Mouse (Mus musculus) induced T-regulatory cell, adult 2 months (primary cell): ENCODE results near the gene Prlr.

Source experiments
- DNase-seq: peaks from one replicate; pipeline ENCODE4 v3.0.0-alpha.2; 2012; ENCODE audit warnings: low read depth

Prlr gene

GRCm38 (mm10) chr15:10177083-10177482 is at the start of gene Prlr:
Gene Prlr, plus strand, starts transcription at chr15:10177238.
- no peak for DNase-seq

DNA sequence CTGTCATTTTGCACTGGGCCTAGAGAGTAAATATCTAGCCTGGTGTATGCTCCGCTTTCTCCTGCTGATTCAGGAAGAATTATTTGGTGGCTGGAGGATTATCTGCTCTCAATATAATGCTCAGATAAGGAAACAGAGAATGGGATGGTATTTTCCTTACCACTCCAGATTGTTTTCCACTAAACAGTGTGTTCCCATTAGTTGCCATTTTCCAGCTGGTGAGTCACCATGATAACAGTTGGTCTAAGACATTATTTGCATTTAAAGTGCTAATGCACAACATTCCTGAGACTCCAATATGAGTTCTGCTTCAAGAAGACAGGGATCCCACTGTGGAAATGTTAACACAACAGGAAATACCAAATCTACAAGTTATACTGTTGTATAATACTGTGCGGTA is 43.3 kb upstream of the Prlr start:
- DNase-seq: no peak

DNA sequence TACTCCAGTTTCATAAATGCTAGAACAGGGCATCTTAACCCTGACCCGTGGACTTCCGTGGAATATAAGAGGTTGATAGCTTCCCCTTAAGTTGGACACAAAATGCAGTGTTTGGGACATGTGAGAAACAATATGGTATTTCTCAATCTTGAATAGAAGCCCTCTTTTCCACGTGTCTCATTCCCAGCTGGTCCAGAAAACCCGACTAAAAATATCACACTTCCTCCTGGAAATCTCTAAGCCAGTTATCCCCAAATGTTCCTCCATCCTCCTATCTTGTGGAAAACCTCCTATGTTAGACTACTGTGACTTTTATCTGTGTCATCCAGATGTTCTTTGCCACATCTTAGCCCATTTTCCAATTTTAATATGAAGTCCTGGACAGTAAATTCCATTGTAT is 42.1 kb upstream of the Prlr start:
- DNase-seq: no peak

- DNase-seq: peak; percentile 4
Observed at GRCm38 (mm10) chr15:10144520-10144919, 32.5 kb upstream of the Prlr start.

GRCm38 (mm10) chr15:10148196-10148595 is 28.8 kb upstream of the Prlr start:
- no peak for DNase-seq

GRCm38 (mm10) chr15:10160663-10161062 is 16.4 kb upstream of the Prlr start:
- no peak for DNase-seq

- DNase-seq: no peak
Observed at GRCm38 (mm10) chr15:10175078-10175477, 2.0 kb upstream of the Prlr start.

GRCm38 (mm10) chr15:10175656-10176055 is 1.4 kb upstream of the Prlr start:
- no peak for DNase-seq

GRCm38 (mm10) chr15:10177519-10178130 is 587 bp downstream of the Prlr start:
- peak; percentile 1 for DNase-seq

- DNase-seq: no peak
Observed at GRCm38 (mm10) chr15:10178131-10178566, 1.1 kb downstream of the Prlr start.

DNA sequence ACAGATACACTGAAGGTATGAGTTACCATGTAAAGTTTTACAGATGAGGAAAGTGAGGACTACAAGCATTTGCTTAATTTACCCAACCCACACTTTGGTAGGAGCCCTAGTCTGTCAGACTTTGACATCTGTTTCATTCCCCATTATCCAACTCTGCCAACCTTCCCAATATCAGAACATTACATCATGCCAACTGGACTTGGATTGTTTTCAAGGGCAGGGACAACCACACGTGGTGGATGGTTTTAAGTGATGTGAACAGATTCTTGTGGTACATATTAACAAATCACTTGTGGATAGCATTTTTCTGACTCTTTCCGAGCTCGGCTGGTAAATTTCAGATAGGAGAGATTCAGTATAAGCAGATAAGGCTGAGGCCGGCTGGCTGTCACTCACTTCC is 3.7 kb downstream of the Prlr start:
- DNase-seq: no peak

DNA sequence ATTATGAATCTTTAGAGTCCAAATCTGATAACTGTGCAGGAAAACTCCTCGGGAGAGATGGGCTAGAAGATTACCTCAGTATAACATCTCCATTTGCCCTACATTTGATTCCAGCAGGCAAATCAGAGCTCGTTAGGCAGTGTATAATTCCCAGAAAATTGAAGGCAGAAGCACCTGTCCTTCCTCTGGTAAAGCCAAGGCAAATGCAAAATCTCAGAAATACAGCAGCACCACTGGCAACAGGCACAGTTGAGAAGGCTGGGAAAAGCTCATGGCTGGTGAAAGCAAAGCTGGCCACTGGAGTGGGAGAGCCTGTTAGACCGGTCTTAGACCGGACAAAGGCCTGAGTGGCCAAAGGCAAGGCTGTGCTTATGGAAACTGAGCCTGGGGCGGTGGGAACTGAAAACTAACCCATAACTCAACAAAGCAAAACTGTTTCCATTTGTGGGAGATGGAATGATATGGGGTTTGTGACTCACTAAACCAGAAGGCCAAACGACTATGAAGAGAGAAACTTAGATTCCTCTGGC is 15.1 kb downstream of the Prlr start:
- DNase-seq: no peak

DNA sequence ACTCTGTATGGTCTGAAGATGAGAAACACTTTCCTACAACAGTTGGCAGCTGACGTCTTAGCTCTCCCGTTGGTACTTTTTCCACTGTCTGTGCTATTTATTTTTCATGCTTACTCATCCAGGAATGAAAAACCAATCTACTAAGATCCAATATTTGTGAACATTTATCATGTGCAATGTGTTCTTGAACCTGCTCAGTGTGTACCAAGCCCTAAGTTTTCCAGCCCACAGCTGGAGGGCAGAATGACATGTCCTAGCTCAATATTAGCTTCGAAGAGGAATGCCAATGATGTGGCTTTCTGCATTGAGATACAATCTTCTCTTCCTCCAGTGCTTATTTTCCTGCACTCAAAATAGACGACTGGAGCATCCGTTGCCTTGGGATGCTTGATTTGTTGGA is 24.0 kb downstream of the Prlr start:
- no peak for DNase-seq

DNA sequence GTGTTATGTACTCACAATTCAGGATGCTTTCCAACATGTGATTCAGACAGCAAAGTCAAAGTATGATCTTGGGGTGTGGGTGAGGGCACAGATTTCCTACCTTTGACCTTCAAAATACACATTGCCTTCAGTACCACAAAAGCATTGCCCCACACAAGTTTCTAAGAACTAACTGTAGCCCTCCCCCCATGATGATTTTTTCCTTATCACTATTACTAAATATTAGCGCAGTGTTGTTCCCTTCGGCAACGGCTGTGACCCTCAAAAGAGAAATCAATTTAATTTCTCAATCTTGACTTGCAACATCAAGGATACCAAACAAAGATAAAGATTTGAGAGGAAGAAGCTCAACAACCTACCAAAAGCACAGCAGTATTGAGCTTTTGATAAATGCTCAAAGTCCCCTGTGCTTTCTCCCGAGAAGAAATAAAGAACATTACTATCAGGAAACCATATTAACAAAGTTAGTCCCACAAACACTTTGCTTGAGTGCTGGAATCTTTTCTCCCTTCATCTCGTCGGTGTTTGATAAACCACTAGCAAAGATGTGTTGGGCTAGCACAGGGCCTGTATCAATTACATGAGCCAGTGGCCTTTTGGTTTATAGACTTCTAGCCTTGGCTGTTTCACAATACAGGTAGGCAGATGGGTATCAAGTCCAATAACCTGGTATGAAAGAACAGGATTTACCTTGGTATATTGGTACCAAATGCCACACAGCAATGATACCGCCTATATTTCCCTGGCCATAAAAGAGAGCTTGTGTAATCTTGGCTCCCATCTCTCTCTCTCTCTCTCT is 25.7 kb downstream of the Prlr start:
- no peak for DNase-seq

GRCm38 (mm10) chr15:10210261-10210770 is 33.3 kb downstream of the Prlr start:
- DNase-seq: no peak

- DNase-seq: no peak
Observed at GRCm38 (mm10) chr15:10211992-10212391, 35.0 kb downstream of the Prlr start.

GRCm38 (mm10) chr15:10213213-10213612 is 36.2 kb downstream of the Prlr start:
- no peak for DNase-seq

DNA sequence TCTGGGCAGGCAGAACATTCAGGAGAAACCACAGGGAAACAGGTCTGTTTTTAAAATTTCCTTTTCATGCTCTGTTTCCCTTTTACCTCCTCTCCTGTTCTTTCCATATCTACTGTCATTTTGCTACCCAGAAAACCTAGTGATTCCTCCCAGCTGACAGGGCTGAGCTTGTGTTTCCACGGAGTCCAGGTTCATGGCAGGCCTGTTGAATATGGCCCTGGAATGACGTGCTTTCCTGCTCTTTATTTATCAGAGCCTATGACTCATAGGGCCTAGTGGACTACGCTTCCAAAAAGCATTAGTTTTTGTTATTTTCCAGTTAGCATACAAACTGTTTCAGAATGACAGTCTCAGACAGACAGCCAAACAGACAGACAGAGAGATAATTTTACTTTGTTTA is 36.7 kb downstream of the Prlr start:
- no peak for DNase-seq

DNA sequence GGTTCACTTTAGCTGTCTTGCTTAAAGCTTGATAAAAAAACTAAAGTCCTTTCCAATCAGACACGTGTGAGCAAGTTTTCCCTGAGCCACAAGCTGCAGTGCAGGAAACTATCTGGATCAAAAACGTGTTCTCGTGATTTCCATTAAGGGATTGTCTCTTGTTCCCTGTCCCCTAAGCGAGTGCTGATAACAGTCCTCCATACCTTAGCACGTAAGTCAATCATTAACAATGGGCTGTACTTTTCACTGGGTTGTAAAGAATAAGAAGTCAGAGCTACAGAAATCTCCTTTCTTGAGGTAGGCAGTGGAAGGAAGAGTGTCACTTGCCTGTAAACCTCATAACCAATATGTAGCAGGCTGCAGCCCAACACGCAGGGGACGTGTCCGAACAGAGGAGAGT is 38.7 kb downstream of the Prlr start:
- no peak for DNase-seq

GRCm38 (mm10) chr15:10216189-10216588 is 39.2 kb downstream of the Prlr start:
- DNase-seq: no peak

- no peak for DNase-seq
Observed at GRCm38 (mm10) chr15:10223614-10224155, 46.6 kb downstream of the Prlr start.

GRCm38 (mm10) chr15:10225701-10226100 is 48.7 kb downstream of the Prlr start:
- no peak for DNase-seq

DNA sequence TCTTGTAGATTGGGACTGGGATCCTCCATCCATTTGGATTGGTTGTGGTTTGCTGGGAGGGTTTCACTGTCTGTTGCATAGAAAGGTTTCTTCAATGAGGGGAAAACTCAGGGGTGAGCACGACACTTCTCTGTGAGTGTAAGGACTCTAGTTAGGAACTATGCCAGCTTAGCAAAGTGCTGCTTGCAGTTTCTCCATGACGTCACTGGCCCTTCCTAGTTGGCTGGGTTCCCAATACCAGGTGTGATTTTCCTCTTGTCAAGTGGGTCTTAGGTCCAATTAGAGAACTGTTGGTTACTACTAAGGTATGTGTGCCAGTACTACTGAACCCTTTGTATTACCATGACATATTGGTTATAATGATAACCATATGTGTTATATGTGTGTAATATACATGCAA is 51.6 kb downstream of the Prlr start:
- DNase-seq: peak; percentile 6
